Mouse (Mus musculus) heart, adult 11 months (tissue): ENCODE measurements at regions not wholly inside any gene's neighbourhood (a gene's known extent, or its start where the extent isn't known, plus 50 kb on each side); places are given as distances from the start of the nearest gene placed in this dataset.

Experiments
- DNase-seq: peaks from one replicate; pipeline ENCODE4 v3.0.0; 2022

DNA sequence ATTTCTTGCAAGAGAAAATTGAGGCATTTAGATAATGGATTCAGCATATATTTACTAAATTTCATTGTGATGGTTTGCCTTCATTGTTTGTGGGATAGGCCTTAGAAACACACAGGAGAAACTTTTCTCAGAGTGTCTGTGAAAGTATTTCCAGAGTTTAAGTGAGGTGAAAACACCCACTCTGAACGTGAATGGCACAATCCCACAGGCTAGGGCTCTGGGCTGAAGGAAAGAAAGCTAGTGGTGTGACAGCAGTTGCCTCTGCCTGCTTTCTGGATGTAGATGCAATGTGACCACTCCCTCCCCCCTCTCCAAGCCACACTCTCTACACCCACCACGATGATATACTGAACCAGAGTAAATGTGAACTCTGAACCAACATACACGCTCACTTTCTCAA, 672.4 kb upstream of the Tbl1xr1 start:
- no peak for DNase-seq

DNA sequence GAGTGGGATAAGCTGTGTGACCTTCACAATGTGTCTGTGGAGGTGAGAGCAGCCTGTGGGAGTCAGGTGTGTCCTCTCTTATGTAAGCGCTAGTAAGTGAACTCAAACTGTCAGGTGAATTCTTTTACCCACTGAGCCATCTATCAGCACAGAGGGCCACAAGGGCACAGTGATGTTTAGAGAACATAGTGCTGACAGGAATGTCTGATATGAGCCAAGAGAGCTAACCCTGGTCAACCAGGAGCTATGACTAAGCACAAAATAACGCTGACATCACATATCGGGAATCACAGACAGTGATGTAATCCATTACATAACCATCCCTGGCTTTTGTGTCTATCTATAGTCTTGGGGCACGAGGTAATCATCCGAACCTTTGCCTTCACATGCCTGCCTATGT, 669.4 kb upstream of the Tbl1xr1 start:
- DNase-seq: peak; percentile 98

- DNase-seq: no peak
Observed at GRCm38 (mm10) chr3:21412010-21412409, 664.4 kb upstream of the Tbl1xr1 start.

- no peak for DNase-seq
Observed at GRCm38 (mm10) chr3:21423139-21423538, 653.3 kb upstream of the Tbl1xr1 start.

- no peak for DNase-seq
Observed at GRCm38 (mm10) chr3:21426538-21426937, 649.9 kb upstream of the Tbl1xr1 start.

GRCm38 (mm10) chr3:21427408-21428031, 648.9 kb upstream of the Tbl1xr1 start:
- no peak for DNase-seq

- no peak for DNase-seq
Observed at GRCm38 (mm10) chr3:21428120-21428519, 648.3 kb upstream of the Tbl1xr1 start.

DNA sequence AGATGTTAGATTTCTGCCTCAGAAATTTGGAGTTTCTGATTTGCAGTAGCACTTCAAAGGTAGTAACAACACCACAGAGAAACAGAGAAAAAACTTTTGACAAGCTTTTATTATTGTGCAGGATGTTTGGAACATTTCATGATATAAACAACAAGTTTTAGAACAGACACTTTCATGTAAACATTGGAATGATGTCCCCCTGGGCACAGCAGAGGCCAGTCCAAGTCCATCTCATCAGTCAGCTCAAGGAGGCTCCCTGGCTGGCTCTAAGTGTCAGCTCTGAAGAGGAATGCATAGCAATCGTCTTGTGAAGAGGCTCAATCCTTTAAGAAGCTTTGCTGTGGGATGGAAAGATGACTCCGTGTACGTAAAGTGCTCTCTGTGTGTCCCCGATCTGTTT, 612.2 kb upstream of the Tbl1xr1 start:
- no peak for DNase-seq

GRCm38 (mm10) chr3:21466113-21466645, 610.3 kb upstream of the Tbl1xr1 start:
- no peak for DNase-seq

DNA sequence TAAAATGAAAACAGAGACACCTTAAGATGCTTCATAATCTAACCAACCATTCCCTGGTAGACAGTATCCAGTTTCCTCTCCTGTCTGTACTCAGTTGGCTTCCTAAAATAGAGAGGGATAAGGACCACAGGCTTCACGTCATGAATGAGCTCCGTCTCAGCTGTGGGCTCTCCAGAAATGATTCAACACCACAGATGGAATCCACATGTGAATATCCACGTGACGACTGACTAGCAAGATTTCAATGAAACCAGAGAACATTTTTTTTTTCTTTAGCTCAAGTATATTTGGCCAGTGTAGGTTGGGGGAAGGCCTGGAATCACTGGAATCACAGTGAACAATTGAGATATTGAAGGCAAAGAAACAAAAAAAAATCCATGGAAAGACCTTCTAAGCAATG, 599.1 kb upstream of the Tbl1xr1 start:
- DNase-seq: peak; percentile 95

- peak; percentile 96 for DNase-seq
Observed at GRCm38 (mm10) chr3:21479021-21479795, 597.2 kb upstream of the Tbl1xr1 start.

DNA sequence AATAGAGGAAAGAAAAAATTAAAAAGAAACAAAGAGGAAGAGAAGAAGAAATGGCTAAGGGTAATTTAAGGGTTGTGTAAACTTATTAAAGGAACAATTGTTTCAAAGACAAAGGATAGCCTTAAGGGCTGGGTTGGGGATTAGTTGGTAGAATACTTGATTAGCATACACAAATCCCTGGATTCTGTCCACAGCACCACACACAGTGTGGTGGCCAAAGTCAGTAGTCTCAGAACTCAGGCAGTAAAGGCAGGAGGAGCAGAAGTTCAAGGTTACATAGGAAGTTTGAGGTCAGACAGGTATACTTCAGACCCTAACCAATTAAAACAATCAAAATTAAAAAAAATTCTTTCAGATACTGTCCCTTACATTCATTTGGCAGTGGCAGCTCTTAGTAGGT, 596.6 kb upstream of the Tbl1xr1 start:
- peak; percentile 55 for DNase-seq

GRCm38 (mm10) chr3:21484052-21484451, 592.4 kb upstream of the Tbl1xr1 start:
- DNase-seq: peak; percentile 90

GRCm38 (mm10) chr3:21485454-21485853, 591.0 kb upstream of the Tbl1xr1 start:
- no peak for DNase-seq

DNA sequence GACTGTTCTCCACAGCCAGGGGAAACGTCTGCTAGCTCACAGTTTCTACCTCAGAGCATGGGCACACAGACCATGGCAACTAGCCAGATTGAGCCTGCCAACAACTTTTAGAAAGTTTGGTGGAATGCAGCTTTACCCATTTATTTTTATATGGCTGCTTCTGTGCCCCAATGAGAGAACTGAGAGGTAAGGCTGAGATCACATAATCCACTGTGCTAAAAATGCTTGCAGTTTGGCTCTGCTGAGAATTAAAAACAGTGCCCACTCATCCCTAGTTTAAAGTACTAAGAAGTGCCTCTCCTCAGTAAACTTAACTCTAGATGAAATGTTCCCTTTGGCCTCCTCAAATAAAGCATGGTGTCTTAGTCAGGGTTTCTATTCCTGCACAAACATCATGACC, 586.9 kb upstream of the Tbl1xr1 start:
- DNase-seq: no peak

DNA sequence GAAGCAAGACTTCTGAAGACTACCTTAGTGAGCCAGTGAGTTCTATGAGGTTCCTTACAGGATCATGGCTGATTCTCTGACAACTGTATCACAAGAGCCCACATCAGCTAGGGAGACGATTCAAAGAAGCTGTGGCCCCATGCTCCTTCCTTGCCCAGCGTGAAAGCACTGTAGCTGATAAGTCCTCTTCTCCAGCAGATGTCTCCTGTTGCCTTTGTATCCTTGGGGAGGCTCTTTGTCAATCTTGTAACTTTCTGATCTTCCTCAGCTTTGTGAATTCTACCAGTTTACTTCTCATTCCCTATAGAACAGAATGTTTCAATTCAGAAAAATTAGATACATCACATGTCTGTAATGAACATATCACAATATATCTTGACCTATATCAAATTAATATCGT, 584.0 kb upstream of the Tbl1xr1 start:
- peak; percentile 9 for DNase-seq

GRCm38 (mm10) chr3:21493384-21493783, 583.1 kb upstream of the Tbl1xr1 start:
- DNase-seq: no peak

GRCm38 (mm10) chr3:21494904-21495303, 581.5 kb upstream of the Tbl1xr1 start:
- DNase-seq: no peak

DNA sequence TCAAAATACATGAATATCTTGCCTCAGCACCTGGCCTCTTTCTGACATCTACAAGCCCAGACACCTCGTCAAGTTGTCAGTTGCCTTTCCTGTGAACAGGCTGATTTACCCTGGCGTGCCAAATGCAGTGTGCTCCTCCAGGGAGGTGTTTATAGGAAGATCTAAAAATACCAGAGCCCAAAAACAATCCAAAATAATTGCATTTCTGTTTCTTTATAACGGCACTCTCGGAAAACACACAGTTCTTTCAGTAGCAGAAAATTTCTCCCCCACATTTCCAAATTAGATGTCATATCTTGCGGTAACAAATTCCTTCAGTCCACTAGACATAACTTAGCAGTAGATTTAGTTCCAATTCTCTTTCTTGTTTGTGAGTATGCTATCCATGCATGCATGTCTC, 580.8 kb upstream of the Tbl1xr1 start:
- no peak for DNase-seq

DNA sequence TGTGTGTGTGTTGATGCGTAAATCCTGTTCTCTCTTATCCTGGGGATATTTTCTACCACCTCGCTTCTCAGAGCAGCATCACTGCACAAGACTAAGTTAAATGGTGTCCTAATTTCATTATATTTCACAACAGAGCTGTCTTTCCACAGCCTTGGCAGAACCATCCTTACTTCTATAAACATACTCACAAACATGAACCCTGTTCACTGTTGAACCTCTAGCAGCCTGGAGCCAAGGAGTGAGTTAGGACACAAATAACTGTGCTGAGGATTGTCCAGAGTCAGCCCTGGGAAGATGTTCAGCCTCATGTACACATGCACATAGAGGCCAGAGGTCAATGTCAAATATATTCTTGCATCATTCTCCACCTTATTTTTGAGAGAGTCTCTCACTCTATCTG, 580.3 kb upstream of the Tbl1xr1 start:
- DNase-seq: no peak

- DNase-seq: peak; percentile 94
Observed at GRCm38 (mm10) chr3:21497011-21497410, 579.4 kb upstream of the Tbl1xr1 start.

DNA sequence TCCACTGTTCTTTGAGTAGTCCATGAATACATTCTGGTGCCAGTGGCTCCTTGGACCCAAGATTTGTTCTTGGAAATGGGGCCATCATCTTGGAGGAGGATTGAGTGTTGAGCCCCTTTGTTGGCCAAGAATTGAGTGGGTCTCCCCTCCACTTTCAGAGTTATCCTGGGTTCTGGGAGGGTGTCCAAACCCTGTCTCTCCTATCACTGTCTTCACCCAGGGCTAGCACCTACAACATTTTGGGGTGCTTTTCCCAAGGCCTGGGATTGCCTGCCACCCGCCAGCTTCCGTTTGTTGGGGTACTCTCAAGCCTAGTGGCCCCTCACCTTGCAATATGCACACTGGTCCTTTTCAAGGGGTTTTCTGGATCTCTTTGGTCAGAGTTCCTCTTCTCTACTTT, 568.8 kb upstream of the Tbl1xr1 start:
- peak; percentile 61 for DNase-seq

DNA sequence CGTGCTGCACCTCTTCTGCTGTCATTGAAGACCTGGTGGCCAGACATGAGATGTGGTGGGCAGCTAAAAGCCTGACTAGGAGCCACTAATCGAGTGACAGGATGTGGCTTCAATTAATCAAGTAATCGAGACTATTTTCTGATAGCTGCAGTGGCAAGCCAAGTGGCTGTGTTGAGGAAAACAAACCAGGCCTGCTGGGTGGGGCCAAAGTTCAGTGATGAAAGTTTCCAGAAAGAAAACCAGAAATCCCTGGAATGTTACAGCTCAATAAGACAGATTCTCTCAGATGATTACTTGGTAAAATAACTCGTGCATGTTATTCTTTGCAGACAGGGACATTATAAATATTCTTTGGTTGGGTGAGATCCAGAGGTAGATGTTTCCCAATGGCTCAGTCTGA, 564.4 kb upstream of the Tbl1xr1 start:
- DNase-seq: peak; percentile 85

GRCm38 (mm10) chr3:21524426-21524937, 552.0 kb upstream of the Tbl1xr1 start:
- DNase-seq: peak; percentile 96
